Comparison of ENCODE assay signal across 8 mouse cellular contexts in the genomic region with DNA sequence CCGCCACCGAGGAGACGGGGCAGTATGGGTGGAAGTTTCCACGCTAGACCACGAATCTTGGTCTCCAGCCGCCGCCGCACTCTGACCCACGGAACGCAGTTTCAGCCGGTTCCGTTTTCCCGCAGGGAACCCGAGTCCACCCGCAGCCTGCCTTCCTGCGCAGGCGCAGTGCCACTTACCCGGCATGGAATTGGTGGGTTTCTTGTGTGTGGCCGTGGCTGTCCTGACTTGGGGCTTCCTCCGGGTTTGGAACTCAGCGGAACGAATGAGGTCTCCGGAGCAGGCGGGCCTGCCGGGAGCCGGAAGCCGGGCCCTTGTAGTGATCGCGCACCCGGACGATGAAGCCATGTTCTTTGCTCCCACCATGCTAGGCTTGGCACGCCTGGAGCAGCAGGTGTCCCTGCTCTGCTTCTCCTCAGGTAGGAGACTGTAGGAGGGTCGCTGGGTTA. TPM values are rescaled to one million over a fixed set of nuclear protein-coding genes. Genes with fewer than 3 reads are reported as not detected.
DNase-seq lines count a peak whose midpoint lies in the region; ATAC-seq lines count a peak whose summit lies in the region.

A gene (plus strand): TSS at position 185 of the 449 bp plus-strand sequence.
A gene (minus strand): TSS at position 266 of the 449 bp plus-strand sequence.

- DNase-seq in gastrocnemius, adult 8-10 months (ENCODE audit: low spot score in 2 of 2), result peak; percentile 53 to 76
- DNase-seq in induced T-regulatory cell, adult 2 months (ENCODE audit: low read depth), result peak; percentile 87
- peak; percentile 80 to 81 for DNase-seq in left cerebral cortex, adult 8-10 months (ENCODE audit: low spot score in 2 of 2)
- DNase-seq in right cerebral cortex, adult 18-20 months, result peak; percentile 89
- DNase-seq in urinary bladder, adult 2 months (ENCODE audit: low spot score), result peak; percentile 72

- ATAC-seq in activated CD4-positive, CD25-positive, alpha-beta regulatory T cell, adult 4 months, result peak; percentile 31
- peak; percentile 68 for ATAC-seq in common myeloid progenitor, adult 5-6 weeks (replicated peaks; ENCODE audit: low read depth, poor library complexity, severe bottlenecking)
- peak; percentile 51 for ATAC-seq in megakaryocyte, adult 5-6 weeks (ENCODE audit: poor library complexity, severe bottlenecking)

RNA-seq across cellular contexts. Expression of the first gene that starts in this region (rescaled TPM):
- 1 to 10 TPM; 6.8 to 9.9 TPM for polyA plus RNA-seq in activated CD4-positive, CD25-positive, alpha-beta regulatory T cell, adult 4 months (2017; shearing (Covaris generic))
- total RNA-seq in common myeloid progenitor, adult 5-6 weeks (2017), result 3.3 and 4.3 TPM in 2 replicates
- total RNA-seq in gastrocnemius, adult 8-10 months (2022), result 1 to 10 TPM; 1.6 to 1.9 (median 1.8) TPM
- total RNA-seq in left cerebral cortex, adult 8-10 months (2022), result 1 to 10 TPM; 4.7 to 6.6 (median 5.9) TPM
- total RNA-seq in megakaryocyte, adult 5-6 weeks (2015), result 5.7 and 9.2 TPM in 2 replicates
- total RNA-seq in megakaryocyte, adult 5-6 weeks (2017), result 1.7 and 2.5 TPM in 2 replicates
- polyA plus RNA-seq in urinary bladder, adult 2 months (2012; rRNA removed), result 8.7 and 9.4 TPM in 2 replicates

RNA-seq across cellular contexts. Expression of the second gene that starts in this region (rescaled TPM):
- polyA plus RNA-seq in activated CD4-positive, CD25-positive, alpha-beta regulatory T cell, adult 4 months (2017; shearing (Covaris generic)), result 100 to 1,000 TPM; 162 to 188 TPM
- total RNA-seq in common myeloid progenitor, adult 5-6 weeks (2017), result 335 and 349 TPM in 2 replicates
- 100 to 1,000 TPM; 114 to 145 (median 126) TPM for total RNA-seq in gastrocnemius, adult 8-10 months (2022)
- 100 to 1,000 TPM; 238 to 310 (median 267) TPM for total RNA-seq in left cerebral cortex, adult 8-10 months (2022)
- total RNA-seq in megakaryocyte, adult 5-6 weeks (2015), result 275 and 280 TPM in 2 replicates
- 213 and 290 TPM in 2 replicates for total RNA-seq in megakaryocyte, adult 5-6 weeks (2017)
- polyA plus RNA-seq in urinary bladder, adult 2 months (2012; rRNA removed), result 76.2 and 109 TPM in 2 replicates

Comparison
In these comparisons a context has a peak if more than half of its experiments do, and no peak if none do; other contexts are left out.
1. Peak in every context shown above with its lines: DNase-seq and ATAC-seq.